Mouse (Mus musculus) gastrocnemius, postnatal 36 days (tissue): ENCODE results near the gene Ms4a14. TPM values are rescaled to one million over a fixed set of nuclear protein-coding genes. Genes with fewer than 3 reads are reported as not detected.
A peak's percentile ranks its signal among the peaks of the same experiment; 100 is the strongest.
"Not testable (repeated sequence)": the region's sequence is repeated elsewhere in the genome, so short reads cannot be mapped to it uniquely, and the experiment has no call there.

ENCODE experiments used
- DNase-seq, 2 experiments: peaks; one replicate each; pipeline ENCODE4 v3.0.0; 2022
- intact Hi-C: fragments of 180-260 bp; cut with DNase I; formaldehyde crosslinking; loops from one replicate; pipeline ENCODE4 v1.15.1; 2025
- long read RNA-seq, 2 experiments: library from polyadenylated mRNA; stranded (forward); transcript quantifications; one replicate each; pipeline ENCODE4 v2.0.0; 2021
- total RNA-seq, 2 experiments: library from RNA; stranded (reverse); gene quantifications; 2 replicates each; pipeline ENCODE4 v1.2.3; 2021

Ms4a14 gene
- under 1 TPM in 1 of 2 experiments, not detected in 1; 0.05 TPM for total RNA-seq
- long read RNA-seq, experiment 1: 0 reads
- long read RNA-seq, experiment 2: 0 reads

GRCm38 (mm10) chr19:11314354-11314753 lies at the start of gene Ms4a14:
TSS of gene Ms4a14 (minus strand) at chr19:11314454.
- intact Hi-C loops: no loop called here
- no peak for DNase-seq

DNA sequence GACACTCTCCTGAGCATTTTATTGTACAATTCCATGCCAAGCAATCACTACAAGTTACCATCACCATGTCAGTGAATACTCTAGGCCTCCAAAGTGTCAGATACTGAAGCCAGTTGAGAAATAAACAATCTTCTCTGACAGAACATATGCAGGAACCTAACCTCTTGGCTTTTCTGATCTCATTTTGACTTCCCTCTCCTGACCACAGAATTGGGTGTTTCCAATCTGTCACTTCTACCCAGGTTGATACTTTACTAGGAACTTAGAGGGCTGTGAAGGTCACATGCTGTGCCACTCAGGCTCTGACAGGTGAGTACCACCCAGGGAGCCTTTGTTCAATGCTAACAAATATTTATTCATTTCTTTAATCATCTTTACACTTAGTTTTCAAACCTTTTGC lies 47.7 kb upstream of the Ms4a14 start:
- intact Hi-C loops: no loop called here
- no peak for DNase-seq

DNA sequence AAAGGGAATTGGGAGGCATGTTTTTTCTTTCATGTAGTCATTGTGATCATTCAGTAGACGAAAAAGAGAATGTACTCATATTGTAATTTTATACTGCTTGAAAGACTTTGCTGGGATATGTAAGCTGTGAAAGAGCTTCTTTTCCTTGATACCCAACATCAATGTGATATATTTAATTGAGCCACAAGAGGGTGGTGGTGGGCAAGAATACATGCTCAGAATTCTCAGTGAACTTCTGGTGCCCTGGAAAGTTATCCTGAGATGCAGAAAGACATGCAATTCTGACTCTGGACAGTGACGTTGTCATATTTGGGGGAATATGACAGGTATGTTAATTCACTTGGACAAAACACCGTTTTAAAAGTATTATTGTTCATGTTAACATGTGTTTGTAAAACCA lies 45.9 kb upstream of the Ms4a14 start:
- intact Hi-C loops: no loop called here

GRCm38 (mm10) chr19:11355730-11356129 lies 41.5 kb upstream of the Ms4a14 start:
- no peak for DNase-seq
- intact Hi-C loops: loop anchor here (10.0 kb wide), 1 partner anchor 249 kb away; the partner anchor contains the start of gene Ms4a6d

More for the DNA sequence above, 45.9 kb upstream of the Ms4a14 start:
- DNase-seq: no peak

- DNase-seq: no peak
- intact Hi-C loops: loop anchor here (10.0 kb wide), 1 partner anchor 253 kb away; the partner anchor contains the start of gene Ms4a6d
These were observed 37.6 kb upstream of the Ms4a14 start for GRCm38 (mm10) chr19:11351878-11352277.

DNA sequence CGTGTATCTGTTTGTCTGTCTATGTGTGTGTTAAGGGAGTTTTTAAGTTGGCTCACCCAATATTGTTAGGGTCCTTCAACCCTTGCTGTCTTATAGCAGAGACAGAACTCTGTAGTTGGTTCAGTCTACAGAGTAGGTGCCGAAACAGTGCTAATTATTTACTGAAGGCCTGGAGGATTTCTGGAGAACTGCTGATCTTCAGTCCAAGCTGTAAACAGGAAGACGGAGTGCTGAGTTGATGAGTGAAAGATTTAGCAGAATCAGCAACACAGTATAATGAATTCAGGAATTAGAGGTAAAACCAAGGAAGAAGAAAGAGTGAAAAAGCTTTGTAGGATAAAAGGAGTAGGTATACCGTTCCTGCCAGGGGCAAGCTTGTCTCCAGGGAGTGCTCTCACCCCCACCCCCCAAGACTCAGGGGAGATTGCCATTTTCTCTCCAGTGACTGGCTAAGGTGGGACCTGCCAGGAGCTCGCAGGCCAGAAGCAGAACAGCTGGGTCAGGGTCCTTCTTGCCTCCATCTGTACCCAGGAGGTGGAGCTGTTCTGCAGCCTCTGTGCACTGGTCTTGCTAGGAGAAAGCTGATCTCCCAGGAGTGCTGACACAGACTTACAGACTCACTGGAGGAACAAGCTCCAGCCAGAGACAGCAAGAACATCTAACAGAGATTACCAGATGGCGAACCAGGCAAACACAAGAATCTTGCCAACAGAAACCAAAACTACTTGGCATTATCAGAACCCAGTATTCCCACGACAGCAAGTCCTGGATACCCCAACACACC lies 35.6 kb upstream of the Ms4a14 start:
- intact Hi-C loops: loop anchor here (10.0 kb wide), 1 partner anchor 255 kb away; the partner anchor contains the start of gene Ms4a6d
- peak in 1 of 2 experiments; percentile 4 for DNase-seq

DNA sequence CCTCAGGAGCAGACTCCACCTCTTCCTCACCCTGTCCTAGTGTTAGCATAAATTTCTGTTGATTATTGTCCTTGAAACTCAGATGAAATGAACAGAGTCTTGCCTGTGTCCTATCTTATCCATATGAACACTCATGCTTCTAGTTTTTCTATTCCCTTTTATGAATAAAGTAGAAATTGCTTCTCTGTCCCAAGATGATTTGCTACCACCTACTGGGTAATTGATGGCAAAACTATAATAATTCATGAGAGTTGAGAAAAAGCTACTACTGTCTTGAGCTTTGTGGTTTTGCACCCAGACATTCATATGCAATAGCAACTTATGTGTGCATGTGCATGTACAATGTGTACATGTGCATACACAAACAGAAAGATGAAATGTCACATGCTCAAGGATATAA lies 29.7 kb upstream of the Ms4a14 start:
- DNase-seq: no peak
- intact Hi-C loops: no loop called here

DNA sequence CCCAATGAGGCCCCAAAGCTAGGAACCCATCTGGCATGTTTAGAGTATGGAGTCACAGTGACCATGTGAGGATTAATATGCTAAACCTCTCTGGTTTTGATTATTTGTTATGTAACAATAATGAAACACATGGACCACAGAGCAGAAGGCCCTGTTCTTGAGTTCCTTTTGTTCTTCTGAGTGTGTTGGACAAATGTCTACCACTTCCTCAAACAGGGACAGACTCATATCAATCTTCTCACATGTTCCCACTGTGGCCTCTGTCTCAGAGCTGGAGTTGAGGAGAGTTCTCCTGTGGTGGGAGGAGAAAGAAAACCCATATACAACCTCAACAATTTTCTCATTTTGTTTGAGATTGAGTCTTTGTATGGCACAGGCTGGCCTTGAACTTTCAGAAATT lies 28.9 kb upstream of the Ms4a14 start:
- DNase-seq: no peak
- intact Hi-C loops: no loop called here

DNA sequence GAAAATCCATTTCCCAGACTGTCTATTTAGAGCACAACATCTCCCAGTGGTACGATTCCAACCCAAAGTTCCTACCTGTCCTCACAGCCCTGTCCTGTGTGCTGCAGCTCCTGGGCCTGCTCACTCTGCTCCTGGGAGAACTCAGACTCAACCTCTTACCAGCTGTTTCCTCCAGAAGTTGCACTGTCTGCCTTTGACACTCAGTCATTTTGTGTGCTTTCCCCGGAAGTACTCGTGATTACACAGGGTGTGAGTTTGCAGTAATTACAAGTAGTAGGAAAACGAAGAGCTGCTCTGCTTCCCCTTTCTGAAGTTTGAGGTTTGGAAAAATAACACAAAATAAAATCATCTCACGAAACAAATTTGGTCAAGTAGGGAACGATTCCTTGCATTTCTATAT lies 21.7 kb upstream of the Ms4a14 start, which contains the start of gene Ms4a7:
TSS of gene Ms4a7 (minus strand) at position 215 of the 400 bp plus-strand sequence.
- intact Hi-C loops: no loop called here
- no peak for DNase-seq

GRCm38 (mm10) chr19:11321123-11321522 lies 6.9 kb upstream of the Ms4a14 start:
- no peak for DNase-seq
- intact Hi-C loops: no loop called here

DNA sequence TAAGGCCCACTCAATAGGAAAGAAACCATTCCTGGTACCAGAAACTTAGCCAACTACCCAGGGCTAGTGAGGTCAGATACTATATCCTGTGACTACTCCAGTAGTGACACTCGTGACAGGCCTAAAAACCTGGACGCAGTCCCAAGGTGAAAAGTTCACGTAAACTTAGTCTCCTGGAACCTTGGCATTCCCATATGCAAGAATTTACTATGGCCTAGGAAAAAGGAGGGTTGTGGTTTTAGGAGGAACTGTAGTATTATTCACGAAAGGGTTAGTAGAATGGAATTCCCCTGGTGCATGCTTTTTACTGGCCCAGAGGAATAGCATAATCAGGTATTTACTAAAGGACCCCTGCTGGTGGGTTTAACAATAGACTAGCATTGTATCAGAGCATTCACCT lies 2.5 kb upstream of the Ms4a14 start:
- DNase-seq: no peak
- intact Hi-C loops: no loop called here

DNA sequence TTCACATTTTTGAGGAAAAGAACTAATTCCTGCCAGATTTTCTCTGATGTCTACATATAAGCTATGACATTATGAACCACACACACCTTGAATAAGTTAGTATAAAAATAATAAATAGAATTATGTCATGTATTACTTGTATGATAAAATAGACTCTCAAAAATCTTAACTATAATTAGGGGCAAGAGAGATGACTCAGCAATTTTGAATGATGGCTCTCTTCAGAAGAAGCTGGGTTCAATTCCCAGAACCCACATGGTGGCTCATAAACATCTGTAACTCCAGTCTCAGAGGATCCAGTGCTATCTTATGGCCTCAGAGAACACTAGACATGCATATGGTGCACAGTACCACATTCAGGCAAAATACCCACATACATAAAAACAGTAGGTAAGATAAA lies 5.4 kb downstream of the Ms4a14 start:
- intact Hi-C loops: no loop called here
- DNase-seq: no peak

DNA sequence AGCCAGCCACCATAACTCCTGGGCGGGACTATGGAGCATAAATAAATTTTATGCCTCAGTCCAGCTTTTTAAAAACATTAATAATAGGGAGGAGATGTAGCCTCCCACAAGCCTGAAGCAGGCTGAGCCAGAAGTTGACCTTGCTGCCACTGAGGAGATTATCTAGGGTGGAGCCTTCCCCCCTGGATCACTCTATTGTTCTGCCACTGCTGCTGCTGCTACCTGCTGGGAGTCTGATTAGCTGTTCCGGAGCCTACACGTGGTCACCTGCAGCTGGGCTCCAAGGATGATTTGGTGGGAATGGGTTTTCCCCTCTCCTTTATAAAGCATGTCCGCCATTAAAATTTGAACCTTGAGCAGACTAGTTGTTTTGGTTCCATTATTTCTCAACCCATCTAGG lies 14.7 kb downstream of the Ms4a14 start:
- DNase-seq, intact Hi-C loops: not testable (repeated sequence)

GRCm38 (mm10) chr19:11298939-11299338 lies 15.3 kb downstream of the Ms4a14 start:
- DNase-seq: no peak
- intact Hi-C loops: no loop called here

GRCm38 (mm10) chr19:11293616-11294015 lies 20.6 kb downstream of the Ms4a14 start:
- intact Hi-C loops, DNase-seq: not testable (repeated sequence)

- intact Hi-C loops: no loop called here
These were observed 21.3 kb downstream of the Ms4a14 start for GRCm38 (mm10) chr19:11292990-11293389.

GRCm38 (mm10) chr19:11283773-11284172 lies 30.5 kb downstream of the Ms4a14 start, which contains the start of gene Ms4a5:
TSS of gene Ms4a5 (minus strand) at chr19:11283873.
- intact Hi-C loops: no loop called here
- no peak for DNase-seq

More at GRCm38 (mm10) chr19:11292990-11293389, 21.3 kb downstream of the Ms4a14 start:
- DNase-seq: peak in 1 of 2 experiments; percentile 17

- intact Hi-C loops: no loop called here
- no peak for DNase-seq
These were observed 34.0 kb downstream of the Ms4a14 start for GRCm38 (mm10) chr19:11280223-11280622.

DNA sequence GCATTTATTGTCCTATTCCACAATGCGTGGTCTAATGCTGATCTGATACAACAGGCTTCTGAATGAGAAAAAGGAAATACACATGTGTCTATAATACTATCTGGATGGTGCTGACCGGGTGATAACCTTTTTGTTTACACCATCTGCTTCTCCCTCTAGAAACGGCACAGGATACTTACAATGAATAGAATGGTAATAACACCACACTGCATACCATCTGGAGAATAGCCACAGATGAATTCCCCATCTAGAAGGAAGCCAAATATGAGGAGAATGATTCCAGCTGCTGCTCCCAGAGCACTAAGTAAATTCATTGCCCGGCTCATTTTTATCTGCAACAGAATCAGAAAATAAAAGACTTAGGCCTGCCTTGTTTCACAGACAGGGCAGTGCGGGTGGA lies 37.8 kb downstream of the Ms4a14 start:
- no peak for DNase-seq
- intact Hi-C loops: no loop called here

DNA sequence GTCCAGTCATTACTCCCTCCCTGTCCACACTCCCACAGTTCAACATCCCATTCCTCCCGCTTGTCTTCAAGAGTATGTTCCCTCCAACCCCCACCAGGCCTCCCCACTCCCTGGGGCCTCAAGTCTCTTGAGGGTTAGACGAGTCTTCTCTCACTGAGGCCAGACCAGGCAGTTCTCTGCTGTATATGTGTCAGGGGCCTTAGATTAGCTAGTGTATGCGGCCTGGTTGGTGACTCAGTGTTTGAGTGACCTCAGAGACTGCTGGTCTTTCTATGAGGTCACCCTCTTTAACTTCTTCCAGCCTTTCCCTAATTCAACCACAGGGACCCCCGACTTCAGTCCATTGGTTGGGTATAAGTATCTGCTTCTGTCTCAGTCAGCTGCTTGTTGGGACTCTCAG lies 47.3 kb downstream of the Ms4a14 start:
- intact Hi-C loops: no loop called here
- DNase-seq: no peak

DNA sequence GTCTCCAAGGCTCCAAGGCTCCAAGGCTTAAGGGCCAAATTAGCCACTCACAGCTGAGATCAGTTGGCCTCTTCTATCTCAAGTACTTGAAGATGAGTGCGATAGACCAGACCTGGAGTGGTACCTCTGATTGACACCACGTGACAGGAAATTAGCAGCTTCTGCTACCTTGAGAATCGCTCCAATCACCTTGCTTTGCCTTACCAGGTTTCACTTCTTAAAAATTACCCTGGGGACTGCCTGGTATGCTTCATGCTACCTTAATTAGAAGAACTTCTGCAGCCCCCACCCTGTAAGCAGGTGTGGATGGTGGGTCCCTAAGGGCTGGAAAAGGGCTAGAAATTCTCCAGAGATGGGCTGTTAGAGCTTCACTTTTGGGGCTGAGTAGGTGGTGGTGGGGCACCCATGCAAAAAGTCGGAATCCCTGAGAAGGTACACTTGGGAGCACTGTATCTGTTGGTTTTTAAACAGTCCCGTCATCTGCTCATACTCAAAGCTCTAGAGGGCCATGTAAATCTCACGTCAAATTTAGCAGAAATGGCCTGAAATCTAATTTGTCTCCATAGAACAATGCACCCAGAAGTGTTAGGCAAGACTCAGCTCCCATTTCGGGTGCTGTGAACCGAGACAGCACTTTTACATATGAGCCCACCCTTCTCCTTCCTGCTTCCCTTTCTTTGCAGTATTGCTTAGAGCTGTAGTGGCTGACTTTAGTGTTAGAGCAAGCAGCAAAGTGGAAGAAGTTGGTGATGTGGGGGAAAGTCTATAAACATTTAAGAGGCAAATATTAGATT lies 48.0 kb downstream of the Ms4a14 start, which contains the start of gene Ms4a1:
TSS of gene Ms4a1 (minus strand) at position 190 of the 794 bp plus-strand sequence.
- intact Hi-C loops: no loop called here

More for the DNA sequence above, 48.0 kb downstream of the Ms4a14 start, which contains the start of gene Ms4a1:
- DNase-seq: no peak
